Mouse (Mus musculus): Measurements from ENCODE around the gene Galnt6.

- no peak for TF ChIP-seq EP300 (IDR thresholded peaks at IDR 0.05; ENCODE audit: low read depth)
- no peak for TF ChIP-seq CTCF (IDR thresholded peaks at IDR 0.05; ENCODE audit: low read depth)
Measured at GRCm38 (mm10) chr15:100722564-100722963, 6.6 kb downstream of the Galnt6 start.

Measured in liver, postnatal 0 days (tissue).